Mouse (Mus musculus): ENCODE measurements at regions not wholly inside any gene's neighbourhood (a gene's known extent, or its start where the extent isn't known, plus 50 kb on each side); places are given as distances from the start of the nearest gene placed in this dataset.
"Not testable (repeated sequence)": the region's sequence is repeated elsewhere in the genome, so short reads cannot be mapped to it uniquely, and the experiment has no call there.

DNA sequence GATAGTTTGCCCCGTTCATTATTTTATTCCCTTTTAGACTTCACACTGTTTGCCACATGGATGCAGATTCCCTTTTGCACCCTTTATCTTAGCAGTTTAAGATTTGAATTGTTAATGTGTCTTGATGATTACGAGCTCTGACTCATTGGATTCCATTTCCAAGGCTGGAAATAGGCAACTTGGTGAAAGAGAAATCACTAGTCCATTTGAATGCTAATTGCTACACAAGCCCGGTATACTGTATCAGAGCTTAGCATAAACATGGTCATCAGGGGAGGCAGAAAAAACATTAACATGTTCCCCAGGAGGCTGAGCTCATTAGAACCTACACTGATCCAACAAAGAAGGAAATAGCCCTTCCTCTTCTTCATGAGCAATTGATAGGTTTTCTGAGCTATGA is 892.9 kb downstream of the Robo1 start:
- 65% methylated on average over 3 of the region's 3 CpGs for WGBS
- H3K9ac ChIP-seq (ENCODE audit: low read depth, low read length): no peak overlapping the region
- no peaks in the 10 kb centered on the region for H3K36me3 ChIP-seq (ENCODE audit: control insufficient read depth, insufficient read depth)
- ATAC-seq: no peak
- no peak overlapping the region for H3K4me2 ChIP-seq (replicated peaks; ENCODE audit: low read depth)
- no peaks in the 10 kb centered on the region for H3K9me3 ChIP-seq (ENCODE audit: control insufficient read depth)
- H3K4me1 ChIP-seq (replicated peaks; ENCODE audit: control insufficient read depth, insufficient read depth, low read length): no peaks in the 10 kb centered on the region
- no peak for TF ChIP-seq CTCF (IDR thresholded peaks at IDR 0.05; ENCODE audit: low read depth)
- H3K27me3 ChIP-seq (replicated peaks; ENCODE audit: control insufficient read depth, insufficient read depth, low read length): no peaks in the 10 kb centered on the region
- no peak overlapping the region for H3K4me3 ChIP-seq (ENCODE audit: low read depth, low read length)
- H3K27ac ChIP-seq (ENCODE audit: low read depth, low read length): no peak overlapping the region

GRCm38 (mm10) chr16:73182776-73183175 is 874.7 kb downstream of the Robo1 start:
- Histone ChIP-seq H3K27ac (ENCODE audit: low read depth, low read length) (no peak overlapping the region), H3K4me3 (ENCODE audit: low read depth, low read length) (no peak overlapping the region), H3K27me3 (replicated peaks; ENCODE audit: control insufficient read depth, insufficient read depth, low read length) (no peaks in the 10 kb centered on the region), H3K36me3 (ENCODE audit: control insufficient read depth, insufficient read depth) (no peaks in the 10 kb centered on the region), H3K4me2 (replicated peaks; ENCODE audit: low read depth) (no peak overlapping the region), H3K9me3 (ENCODE audit: control insufficient read depth) (no peaks in the 10 kb centered on the region), H3K4me1 (replicated peaks; ENCODE audit: control insufficient read depth, insufficient read depth, low read length) (no peaks in the 10 kb centered on the region), H3K9ac (ENCODE audit: low read depth, low read length) (no peak overlapping the region)
- no peak for ATAC-seq
- no peak for TF ChIP-seq CTCF (IDR thresholded peaks at IDR 0.05; ENCODE audit: low read depth)
- WGBS: 77% methylated on average over 5 of the region's 5 CpGs

- TF ChIP-seq CTCF (IDR thresholded peaks at IDR 0.05; ENCODE audit: low read depth): no peak
- H3K4me3 ChIP-seq (ENCODE audit: low read depth, low read length): no peak overlapping the region
- no peak for ATAC-seq
- no peaks in the 10 kb centered on the region for H3K27me3 ChIP-seq (replicated peaks; ENCODE audit: control insufficient read depth, insufficient read depth, low read length)
- H3K4me2 ChIP-seq (replicated peaks; ENCODE audit: low read depth): no peak overlapping the region
- H3K27ac ChIP-seq (ENCODE audit: low read depth, low read length): no peak overlapping the region
- H3K4me1 ChIP-seq (replicated peaks; ENCODE audit: control insufficient read depth, insufficient read depth, low read length): no peaks in the 10 kb centered on the region
- 85% methylated on average over 7 of the region's 7 CpGs for WGBS
- no peak overlapping the region for H3K9ac ChIP-seq (ENCODE audit: low read depth, low read length)
- H3K36me3 ChIP-seq (ENCODE audit: control insufficient read depth, insufficient read depth): no peaks in the 10 kb centered on the region
- H3K9me3 ChIP-seq (ENCODE audit: control insufficient read depth): no peaks in the 10 kb centered on the region
These were observed 874.2 kb downstream of the Robo1 start for GRCm38 (mm10) chr16:73182258-73182657.

- Histone ChIP-seq H3K27ac (ENCODE audit: low read depth, low read length) (no peak overlapping the region), H3K4me2 (replicated peaks; ENCODE audit: low read depth) (no peak overlapping the region), H3K4me1 (replicated peaks; ENCODE audit: control insufficient read depth, insufficient read depth, low read length) (no peaks in the 10 kb centered on the region), H3K27me3 (replicated peaks; ENCODE audit: control insufficient read depth, insufficient read depth, low read length) (no peaks in the 10 kb centered on the region), H3K9ac (ENCODE audit: low read depth, low read length) (no peak overlapping the region), H3K4me3 (ENCODE audit: low read depth, low read length) (no peak overlapping the region), H3K9me3 (ENCODE audit: control insufficient read depth) (no peaks in the 10 kb centered on the region), H3K36me3 (ENCODE audit: control insufficient read depth, insufficient read depth) (no peaks in the 10 kb centered on the region)
- no peak for ATAC-seq
- peak; percentile 63 for TF ChIP-seq CTCF (IDR thresholded peaks at IDR 0.05; ENCODE audit: low read depth)
- 48% methylated on average over 2 of the region's 2 CpGs for WGBS
These were observed 847.3 kb downstream of the Robo1 start for GRCm38 (mm10) chr16:73155447-73155846.

- not testable (repeated sequence) for H3K9me3 ChIP-seq (ENCODE audit: control insufficient read depth); ATAC-seq; H3K9ac ChIP-seq (ENCODE audit: low read depth, low read length); H3K27me3 ChIP-seq (replicated peaks; ENCODE audit: control insufficient read depth, insufficient read depth, low read length); H3K4me3 ChIP-seq (ENCODE audit: low read depth, low read length); H3K36me3 ChIP-seq (ENCODE audit: control insufficient read depth, insufficient read depth); H3K4me2 ChIP-seq (replicated peaks; ENCODE audit: low read depth); H3K4me1 ChIP-seq (replicated peaks; ENCODE audit: control insufficient read depth, insufficient read depth, low read length); H3K27ac ChIP-seq (ENCODE audit: low read depth, low read length)
- 92% methylated on average over 1 of the region's 1 CpGs for WGBS
These were observed 819.8 kb downstream of the Robo1 start for GRCm38 (mm10) chr16:73127927-73128326.

- no peak overlapping the region for H3K27ac ChIP-seq (ENCODE audit: low read depth, low read length)
- H3K9ac ChIP-seq (ENCODE audit: low read depth, low read length): no peak overlapping the region
These were observed 812.5 kb downstream of the Robo1 start for GRCm38 (mm10) chr16:73120568-73120967.

DNA sequence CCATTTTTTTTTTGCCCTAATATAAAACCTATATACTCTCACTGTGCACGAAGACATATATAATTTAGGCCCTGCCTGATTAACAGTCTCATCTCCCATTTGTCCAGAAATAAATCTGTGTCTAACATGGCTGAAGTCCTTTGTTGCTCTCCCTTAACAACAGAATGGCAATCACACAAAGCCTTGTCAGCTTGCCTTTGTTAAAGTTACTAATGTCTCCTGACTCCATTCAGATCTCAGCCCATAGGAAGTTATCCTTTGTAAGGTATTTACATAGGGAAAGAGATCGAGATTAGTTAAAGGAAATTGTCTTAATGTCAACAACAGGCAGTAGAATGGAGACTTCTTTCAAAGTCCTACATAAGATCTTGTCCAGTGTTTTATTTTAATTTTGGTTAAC is 809.2 kb downstream of the Robo1 start:
- Histone ChIP-seq H3K4me3 (ENCODE audit: low read depth, low read length) (no peak overlapping the region), H3K4me1 (replicated peaks; ENCODE audit: control insufficient read depth, insufficient read depth, low read length) (no peaks in the 10 kb centered on the region), H3K27me3 (replicated peaks; ENCODE audit: control insufficient read depth, insufficient read depth, low read length) (no peaks in the 10 kb centered on the region), H3K36me3 (ENCODE audit: control insufficient read depth, insufficient read depth) (no peaks in the 10 kb centered on the region), H3K4me2 (replicated peaks; ENCODE audit: low read depth) (no peak overlapping the region), H3K9me3 (ENCODE audit: control insufficient read depth) (no peaks in the 10 kb centered on the region), H3K9ac (ENCODE audit: low read depth, low read length) (no peak overlapping the region), H3K27ac (ENCODE audit: low read depth, low read length) (no peak overlapping the region)
- 51% methylated on average over 2 of the region's 2 CpGs for WGBS
- ATAC-seq: no peak
- TF ChIP-seq CTCF (IDR thresholded peaks at IDR 0.05; ENCODE audit: low read depth): no peak

More at GRCm38 (mm10) chr16:73120568-73120967, 812.5 kb downstream of the Robo1 start:
- no peak overlapping the region for H3K4me3 ChIP-seq (ENCODE audit: low read depth, low read length)
- no peak for ATAC-seq
- H3K4me1 ChIP-seq (replicated peaks; ENCODE audit: control insufficient read depth, insufficient read depth, low read length): no peaks in the 10 kb centered on the region
- no peak overlapping the region for H3K4me2 ChIP-seq (replicated peaks; ENCODE audit: low read depth)
- TF ChIP-seq CTCF (IDR thresholded peaks at IDR 0.05; ENCODE audit: low read depth): no peak
- H3K27me3 ChIP-seq (replicated peaks; ENCODE audit: control insufficient read depth, insufficient read depth, low read length): no peaks in the 10 kb centered on the region
- H3K9me3 ChIP-seq (ENCODE audit: control insufficient read depth): no peaks in the 10 kb centered on the region
- no peaks in the 10 kb centered on the region for H3K36me3 ChIP-seq (ENCODE audit: control insufficient read depth, insufficient read depth)
